Mouse (Mus musculus) MEL (cell line): ENCODE results near the gene Calhm4. TPM values are rescaled to one million over a fixed set of nuclear protein-coding genes. Genes with fewer than 3 reads are reported as not detected.
"Not testable (repeated sequence)": the region's sequence is repeated elsewhere in the genome, so short reads cannot be mapped to it uniquely, and the experiment has no call there.

Experiments used
- DNase-seq: peaks from one replicate; pipeline ENCODE4 v3.0.0; 2011; ENCODE audit warnings: low read depth, low spot score
- H3K27ac ChIP-seq: 2 replicates; pipeline ENCODE4 v1.5.1; 2012; ENCODE audit warnings: low read depth, mild to moderate bottlenecking, control low read depth, low read length, moderate library complexity; ENCODE audit not compliant: control insufficient read depth
- H3K27me3 ChIP-seq, 2 experiments: fragments of 150-350 bp in 1 of 2; sonication (generic) in 1 of 2; 2 replicates each; pipeline ENCODE4 v1.6.1; 2012; ENCODE audit warnings: low read length in 2 of 2, mild to moderate bottlenecking in 2 of 2, improper control_type of control experiment in 1 of 2, moderate library complexity in 1 of 2; ENCODE audit not compliant: insufficient read depth in 2 of 2, control insufficient read depth in 1 of 2
- H3K36me3 ChIP-seq, 2 experiments: 2 replicates each; pipeline ENCODE4 v1.6.1; 2012 to 2014; ENCODE audit warnings: low read length in 2 of 2, improper control_type of control experiment in 1 of 2, inconsistent platforms in 1 of 2, mild to moderate bottlenecking in 1 of 2; ENCODE audit not compliant: insufficient read depth in 2 of 2, control insufficient read depth in 1 of 2
- H3K4me1 ChIP-seq, 2 experiments: fragments of 150-350 bp in 1 of 2; sonication (generic) in 1 of 2; 2 replicates each; pipeline ENCODE4 v1.6.1; 2012; ENCODE audit warnings: low read length in 2 of 2, improper control_type of control experiment in 1 of 2, mild to moderate bottlenecking in 1 of 2; ENCODE audit not compliant: insufficient read depth in 2 of 2, control insufficient read depth in 1 of 2
- H3K4me3 ChIP-seq, 2 experiments: fragments of 150-350 bp in 1 of 2; sonication (generic) in 1 of 2; 2 replicates each; pipeline ENCODE4 v1.5.1; 2012; ENCODE audit warnings: low read depth in 2 of 2, low read length in 2 of 2, mild to moderate bottlenecking in 2 of 2, moderate library complexity in 2 of 2, control low read depth in 1 of 2, improper control_type of control experiment in 1 of 2; ENCODE audit not compliant: control insufficient read depth in 1 of 2, insufficient read depth in 1 of 2
- H3K79me2 ChIP-seq: 2 replicates; pipeline ENCODE4 v1.6.1; 2012; ENCODE audit warnings: mild to moderate bottlenecking, low read length, moderate library complexity; ENCODE audit not compliant: control insufficient read depth, poor library complexity, insufficient read depth
- H3K9ac ChIP-seq: 2 replicates; pipeline ENCODE4 v1.6.1; 2012; ENCODE audit warnings: low read depth, mild to moderate bottlenecking, control low read depth, low read length, moderate library complexity; ENCODE audit not compliant: control insufficient read depth, poor library complexity, severe bottlenecking
- H3K9me3 ChIP-seq: fragments of 150-350 bp; sonication (generic); replicated peaks from 2 replicates; pipeline ENCODE4 v1.6.1; 2012; ENCODE audit warnings: mild to moderate bottlenecking, low read length, improper control_type of control experiment, moderate library complexity; ENCODE audit not compliant: insufficient read depth
- CHD2 ChIP-seq: IDR thresholded peaks from 2 replicates; pipeline ENCODE4 v1.6.1; 2011; ENCODE audit warnings: low read length, improper control_type of control experiment
- E2F4 ChIP-seq: IDR thresholded peaks from 2 replicates; pipeline ENCODE4 v1.6.1; 2011; ENCODE audit warnings: low read depth, low read length, improper control_type of control experiment, borderline replicate concordance
- ETS1 ChIP-seq: IDR thresholded peaks from 2 replicates; pipeline ENCODE4 v1.6.1; 2012; ENCODE audit warnings: low read depth, mild to moderate bottlenecking, inconsistent platforms, low read length, improper control_type of control experiment, moderate library complexity
- HCFC1 ChIP-seq: IDR thresholded peaks from 2 replicates; pipeline ENCODE4 v1.6.1; 2012; ENCODE audit warnings: low read depth, mild to moderate bottlenecking, inconsistent platforms, low read length, improper control_type of control experiment, moderate library complexity
- KAT2A ChIP-seq: conservative IDR thresholded peaks from 2 replicates; pipeline ENCODE4 v1.6.1; 2012; ENCODE audit warnings: low read depth, low read length, improper control_type of control experiment, inconsistent platforms
- MAFK ChIP-seq: IDR thresholded peaks from 2 replicates; pipeline ENCODE4 v1.6.1; 2011; ENCODE audit warnings: low read depth, mild to moderate bottlenecking, low read length, improper control_type of control experiment, borderline replicate concordance
- MAZ ChIP-seq: IDR thresholded peaks from 2 replicates; pipeline ENCODE4 v1.6.1; 2012; ENCODE audit warnings: low read depth, mild to moderate bottlenecking, inconsistent platforms, low read length, improper control_type of control experiment
- MXI1 ChIP-seq: IDR thresholded peaks from 2 replicates; pipeline ENCODE4 v1.6.1; 2011; ENCODE audit warnings: mild to moderate bottlenecking, low read depth, low read length, improper control_type of control experiment
- NELFE ChIP-seq: IDR thresholded peaks from 2 replicates; pipeline ENCODE4 v1.6.1; 2011; ENCODE audit warnings: low read depth, low read length, improper control_type of control experiment
- POLR2A ChIP-seq, 2 experiments: IDR thresholded peaks; 2 replicates each; pipeline ENCODE4 v1.6.1; 2011 to 2012; ENCODE audit warnings: low read length in 2 of 2, mild to moderate bottlenecking in 2 of 2, control low read depth in 1 of 2, improper control_type of control experiment in 1 of 2, low read depth in 1 of 2, moderate library complexity in 1 of 2; ENCODE audit not compliant: control insufficient read depth in 1 of 2, insufficient read depth in 1 of 2, poor library complexity in 1 of 2
- RAD21 ChIP-seq: IDR thresholded peaks from 2 replicates; pipeline ENCODE4 v1.6.1; 2011; ENCODE audit warnings: mild to moderate bottlenecking, low read depth, low read length, improper control_type of control experiment
- TBP ChIP-seq: IDR thresholded peaks from 2 replicates; pipeline ENCODE4 v1.8.0; 2011; ENCODE audit warnings: low read depth, low read length, improper control_type of control experiment
- TCF12 ChIP-seq: IDR thresholded peaks from 2 replicates; pipeline ENCODE4 v1.6.1; 2014; ENCODE audit warnings: low read depth, mild to moderate bottlenecking, inconsistent platforms, low read length, improper control_type of control experiment, moderate library complexity
- polyA plus RNA-seq, 2 experiments: library from polyadenylated mRNA; stranded (reverse) in 1 of 2; unstranded in 1 of 2; fragments of >175 nt in 1 of 2; fragments of >200 nt in 1 of 2; gene quantifications; 2 replicates each; pipeline versions ENCODE4 v1.2.1 to v1.2.4; 2012; ENCODE audit warnings: low replicate concordance in 2 of 2, low read depth in 1 of 2; ENCODE audit not compliant: insufficient read length in 2 of 2, insufficient read depth in 1 of 2, missing spikeins in 1 of 2
- total RNA-seq: library from RNA; depleted of rRNA; stranded (reverse); fragments of 300-350 nt; gene quantifications from 2 replicates; pipeline ENCODE4 v1.2.3, GENCODE M21; 2012; rRNA removed

Calhm4 gene
- total and polyA plus RNA-seq, 3 experiments, result not detected

DNA sequence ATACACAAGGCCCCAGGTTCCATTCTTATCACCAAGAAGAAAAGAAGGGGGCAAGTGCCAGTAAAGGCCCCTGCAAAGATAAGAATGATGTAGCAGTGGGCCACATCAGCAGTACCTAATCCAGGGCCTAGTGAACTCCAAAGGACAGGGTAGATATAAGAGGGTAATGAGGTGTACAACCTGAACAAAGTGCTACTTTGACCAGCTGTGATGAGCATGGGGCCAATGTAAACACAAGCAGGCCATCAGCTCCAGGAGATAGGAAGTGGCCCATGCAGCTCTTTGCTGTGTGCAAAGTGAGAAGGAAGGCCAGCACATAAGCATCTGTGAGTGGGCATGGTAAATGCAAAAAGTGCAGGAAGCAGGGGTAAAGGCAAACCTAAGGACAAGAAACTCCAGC is 45.7 kb downstream of the Calhm4 start:
- H3K4me3 ChIP-seq, result no peak overlapping the region
- TF ChIP-seq NELFE, result no peak
- TF ChIP-seq E2F4, result no peak
- TF ChIP-seq KAT2A, result no peak
- TF ChIP-seq ETS1, result no peak
- no peak for TF ChIP-seq TBP
- no peak for TF ChIP-seq HCFC1
- TF ChIP-seq MAZ, result no peak
- TF ChIP-seq CHD2, result no peak
- TF ChIP-seq RAD21, result no peak
- TF ChIP-seq POLR2A (IDR thresholded peaks at IDR 0.05; ENCODE audit: control insufficient read depth in 1 of 2, insufficient read depth in 1 of 2, low read depth in 1 of 2, low read length in 2 of 2, poor library complexity in 1 of 2), result no peak
- TF ChIP-seq MXI1, result no peak
- no peak for TF ChIP-seq MAFK
- TF ChIP-seq TCF12, result no peak

DNA sequence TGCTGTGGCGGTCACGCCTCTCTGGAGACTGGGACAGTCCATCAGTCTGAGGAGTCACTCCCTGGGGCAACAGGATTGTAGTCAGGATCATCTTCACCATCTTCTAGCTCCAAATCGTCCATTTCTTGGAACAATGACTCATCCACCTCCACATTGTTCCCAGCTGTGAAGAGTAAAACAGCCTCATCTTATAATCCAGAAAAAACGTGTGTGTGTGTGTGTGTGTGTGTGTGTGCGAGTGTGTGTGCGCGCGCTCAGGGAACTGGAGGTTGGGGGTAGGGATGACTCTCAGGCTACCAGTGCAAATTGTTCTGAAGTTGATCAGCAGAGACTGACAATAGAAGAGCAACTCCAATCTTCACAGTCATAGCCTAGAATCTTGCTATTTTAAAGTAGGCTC is 47.4 kb downstream of the Calhm4 start:
- H3K36me3 ChIP-seq, H3K79me2 ChIP-seq, H3K9ac ChIP-seq, DNase-seq, H3K27ac ChIP-seq, H3K4me1 ChIP-seq, H3K9me3 ChIP-seq, H3K27me3 ChIP-seq, H3K4me3 ChIP-seq: not testable (repeated sequence)

More for the DNA sequence above, 45.7 kb downstream of the Calhm4 start:
- Histone ChIP-seq H3K9me3 (no peaks in the 10 kb centered on the region), H3K4me1 (no peaks in the 10 kb centered on the region), H3K27me3 (no peaks in the 10 kb centered on the region), H3K27ac (no peak overlapping the region), H3K9ac (no peak overlapping the region), H3K79me2 (no peaks in the 10 kb centered on the region), H3K36me3 (peaks cover 0 to 12% of the 10 kb centered on the region in 2 experiments; a peak in 2 of 4 replicates)
- DNase-seq, result no peak

Other genes with a start within 250 kb of the Calhm4 start
- not detected in 2 replicates for gene Sult3a1, start 186.6 kb downstream of the Calhm4 start, total RNA-seq
- not detected for gene Sult3a1, start 186.6 kb downstream of the Calhm4 start, polyA plus RNA-seq
- gene Rsph4a, start 139.2 kb downstream of the Calhm4 start, total RNA-seq, result not detected in 2 replicates
- not detected for gene Rsph4a, start 139.2 kb downstream of the Calhm4 start, polyA plus RNA-seq
- gene Zup1, start 93.0 kb downstream of the Calhm4 start, total RNA-seq, result 6.6 and 6.9 TPM in 2 replicates
- 1 to 10 TPM in 1 of 2 experiments, not detected in 1; 6.0 TPM for gene Zup1, start 93.0 kb downstream of the Calhm4 start, polyA plus RNA-seq
- 137 and 157 TPM in 2 replicates for gene Rwdd1, start 24.7 kb downstream of the Calhm4 start, total RNA-seq
- gene Rwdd1, start 24.7 kb downstream of the Calhm4 start, polyA plus RNA-seq, result 100 to 1,000 TPM in 1 of 2 experiments, not detected in 1; 114 TPM
- not detected in 2 replicates for gene Trappc3l, start 6.7 kb downstream of the Calhm4 start, total RNA-seq
- gene Trappc3l, start 6.7 kb downstream of the Calhm4 start, polyA plus RNA-seq, result not detected
- not detected in 2 replicates for gene Calhm5, start 52.2 kb upstream of the Calhm4 start, total RNA-seq
- gene Calhm5, start 52.2 kb upstream of the Calhm4 start, polyA plus RNA-seq, result not detected
- not detected in 2 replicates for gene Calhm6, start 83.7 kb upstream of the Calhm4 start, total RNA-seq
- gene Calhm6, start 83.7 kb upstream of the Calhm4 start, polyA plus RNA-seq, result not detected
- gene Dse, start 163.4 kb upstream of the Calhm4 start, total RNA-seq, result not detected in 2 replicates
- not detected for gene Dse, start 163.4 kb upstream of the Calhm4 start, polyA plus RNA-seq
- gene Tspyl1, start 237.9 kb upstream of the Calhm4 start, total RNA-seq, result 10.4 and 10.8 TPM in 2 replicates
- 10 to 100 TPM in 1 of 2 experiments, not detected in 1; 16.3 TPM for gene Tspyl1, start 237.9 kb upstream of the Calhm4 start, polyA plus RNA-seq